Mouse (Mus musculus) forebrain, embryonic 10.5 days (tissue): Measurements from ENCODE around the gene Tns4. TPM values are rescaled to one million over a fixed set of nuclear protein-coding genes. Genes with fewer than 3 reads are reported as not detected.

Experiments
- DNase-seq: peaks from one replicate; pipeline ENCODE4 v3.0.0-alpha.2; 2017; ENCODE audit warnings: low spot score; ENCODE audit errors: extremely low spot score
- H3K27ac ChIP-seq: fragments of 300-500 bp; sonication (generic); 2 replicates; pipeline ENCODE4 v1.5.1; 2016; ENCODE audit warnings: mild to moderate bottlenecking
- H3K27me3 ChIP-seq: fragments of 300-500 bp; sonication (generic); 2 replicates; pipeline ENCODE4 v1.6.1; 2016; ENCODE audit warnings: mild to moderate bottlenecking; ENCODE audit not compliant: poor library complexity, severe bottlenecking
- H3K36me3 ChIP-seq: fragments of 300-500 bp; sonication (generic); replicated peaks from 2 replicates; pipeline ENCODE4 v1.6.1; 2016; ENCODE audit warnings: mild to moderate bottlenecking, moderate library complexity
- H3K4me1 ChIP-seq: fragments of 300-500 bp; sonication (generic); 2 replicates; pipeline ENCODE4 v1.6.1; 2016
- H3K4me3 ChIP-seq: fragments of 300-500 bp; sonication (generic); 2 replicates; pipeline ENCODE4 v1.5.1; 2016; ENCODE audit warnings: mild to moderate bottlenecking, moderate library complexity
- H3K9me3 ChIP-seq: fragments of 300-500 bp; sonication (generic); 2 replicates; pipeline ENCODE4 v1.6.1; 2016; ENCODE audit warnings: mild to moderate bottlenecking, moderate library complexity
- WGBS: fragments of 180-500 bp; shearing (Covaris S2); methylation state at CpG from one replicate; pipeline ENCODE4 v1.1.7; 2016; 5-methylcytosine and 5-hydroxymethylcytosine counted together
- polyA plus RNA-seq: library from polyadenylated mRNA; unstranded; fragments of >200 nt; fragmentation: Nextera tagmentation; extraction: Ambion mirVana; gene quantifications from 2 replicates; pipeline ENCODE4 v1.2.1, GENCODE M21; 2016

Gene Tns4
- polyA plus RNA-seq, 1 experiment from 2014 or later: 0.81 TPM

GRCm38 (mm10) chr11:99080902-99081543, 8.1 kb downstream of the Tns4 start:
- WGBS: 88% methylated on average over 9 of the region's 9 CpGs
- no peak overlapping the region for H3K27ac ChIP-seq

GRCm38 (mm10) chr11:99077869-99078268, 11.2 kb downstream of the Tns4 start:
- no peak for DNase-seq
- H3K27ac ChIP-seq: no peak overlapping the region
- no peak overlapping the region for H3K4me3 ChIP-seq
- no peaks in the 10 kb centered on the region for H3K27me3 ChIP-seq
- 90% methylated on average over 8 of the region's 8 CpGs for WGBS
- H3K4me1 ChIP-seq: peaks cover 59% of the 10 kb centered on the region
- H3K9me3 ChIP-seq: no peaks in the 10 kb centered on the region
- no peaks in the 10 kb centered on the region for H3K36me3 ChIP-seq

More at GRCm38 (mm10) chr11:99080902-99081543, 8.1 kb downstream of the Tns4 start:
- no peak for DNase-seq
- Histone ChIP-seq H3K36me3 (no peaks in the 10 kb centered on the region), H3K4me3 (no peak overlapping the region), H3K9me3 (no peaks in the 10 kb centered on the region), H3K27me3 (no peaks in the 10 kb centered on the region), H3K4me1 (peaks cover 33% of the 10 kb centered on the region)

- Histone ChIP-seq H3K27me3 (no peaks in the 10 kb centered on the region), H3K36me3 (no peaks in the 10 kb centered on the region), H3K4me3 (no peak overlapping the region), H3K4me1 (peaks cover 63% of the 10 kb centered on the region), H3K27ac (no peak overlapping the region), H3K9me3 (no peaks in the 10 kb centered on the region)
- 85% methylated on average over 5 of the region's 5 CpGs for WGBS
- no peak for DNase-seq
These were observed 12.3 kb downstream of the Tns4 start for GRCm38 (mm10) chr11:99076744-99077319.

- H3K4me1 ChIP-seq: peaks cover 69% of the 10 kb centered on the region
- H3K27ac ChIP-seq: peak overlapping the region; percentile 62
- H3K36me3 ChIP-seq: no peaks in the 10 kb centered on the region
- no peak for DNase-seq
- H3K27me3 ChIP-seq: no peaks in the 10 kb centered on the region
- H3K9me3 ChIP-seq: no peaks in the 10 kb centered on the region
- no peak overlapping the region for H3K4me3 ChIP-seq
- 66% methylated on average over 5 of the region's 5 CpGs for WGBS
These were observed 15.3 kb downstream of the Tns4 start for GRCm38 (mm10) chr11:99073781-99074180.

GRCm38 (mm10) chr11:99071866-99072265, 17.2 kb downstream of the Tns4 start:
- 31% methylated on average over 6 of the region's 6 CpGs for WGBS
- peak; percentile 57 for DNase-seq
- Histone ChIP-seq H3K27ac (peak overlapping the region; percentile 62), H3K4me1 (peaks cover 66% of the 10 kb centered on the region), H3K36me3 (no peaks in the 10 kb centered on the region), H3K4me3 (no peak overlapping the region), H3K9me3 (no peaks in the 10 kb centered on the region), H3K27me3 (no peaks in the 10 kb centered on the region)

GRCm38 (mm10) chr11:99068455-99068854, 20.7 kb downstream of the Tns4 start:
- H3K4me1 ChIP-seq: peaks cover 61% of the 10 kb centered on the region
- WGBS: 82% methylated on average over 5 of the region's 5 CpGs
- H3K4me3 ChIP-seq: no peak overlapping the region
- no peaks in the 10 kb centered on the region for H3K27me3 ChIP-seq
- H3K9me3 ChIP-seq: no peaks in the 10 kb centered on the region
- DNase-seq: no peak
- H3K36me3 ChIP-seq: no peaks in the 10 kb centered on the region
- H3K27ac ChIP-seq: peak overlapping the region; percentile 1; the same call in 1 of the 2 replicates

GRCm38 (mm10) chr11:99067591-99067990, 21.5 kb downstream of the Tns4 start:
- no peak for DNase-seq
- Histone ChIP-seq H3K27ac (no peak overlapping the region; the same call in 1 of the 2 replicates), H3K36me3 (no peaks in the 10 kb centered on the region), H3K27me3 (no peaks in the 10 kb centered on the region), H3K4me3 (no peak overlapping the region), H3K4me1 (peaks cover 60% of the 10 kb centered on the region), H3K9me3 (no peaks in the 10 kb centered on the region)
- WGBS: 84% methylated on average over 8 of the region's 8 CpGs

GRCm38 (mm10) chr11:99065979-99066378, 23.1 kb downstream of the Tns4 start:
- WGBS: 24% methylated on average over 2 of the region's 2 CpGs

GRCm38 (mm10) chr11:99065353-99065752, 23.8 kb downstream of the Tns4 start:
- H3K27ac ChIP-seq: peak overlapping the region; percentile 59
- WGBS: 65% methylated on average over 3 of the region's 3 CpGs
- H3K36me3 ChIP-seq: no peaks in the 10 kb centered on the region
- no peaks in the 10 kb centered on the region for H3K9me3 ChIP-seq
- no peaks in the 10 kb centered on the region for H3K27me3 ChIP-seq
- H3K4me3 ChIP-seq: no peak overlapping the region
- DNase-seq: no peak
- peaks cover 45% of the 10 kb centered on the region for H3K4me1 ChIP-seq

More at GRCm38 (mm10) chr11:99065979-99066378, 23.1 kb downstream of the Tns4 start:
- Histone ChIP-seq H3K9me3 (no peaks in the 10 kb centered on the region), H3K27ac (peak overlapping the region; percentile 59), H3K4me1 (peaks cover 43% of the 10 kb centered on the region), H3K36me3 (no peaks in the 10 kb centered on the region), H3K4me3 (no peak overlapping the region), H3K27me3 (no peaks in the 10 kb centered on the region)
- DNase-seq: peak; percentile 78

GRCm38 (mm10) chr11:99063406-99064131, 25.5 kb downstream of the Tns4 start:
- DNase-seq: no peak

GRCm38 (mm10) chr11:99062661-99063060, 26.4 kb downstream of the Tns4 start:
- H3K27ac ChIP-seq: peak overlapping the region; percentile 62
- 88% methylated on average over 7 of the region's 7 CpGs for WGBS
- H3K27me3 ChIP-seq: no peaks in the 10 kb centered on the region
- H3K4me3 ChIP-seq: no peak overlapping the region
- H3K9me3 ChIP-seq: no peaks in the 10 kb centered on the region; the same call in 1 of the 2 replicates
- peaks cover 31% of the 10 kb centered on the region for H3K4me1 ChIP-seq
- DNase-seq: no peak
- no peaks in the 10 kb centered on the region for H3K36me3 ChIP-seq

More at GRCm38 (mm10) chr11:99063406-99064131, 25.5 kb downstream of the Tns4 start:
- Histone ChIP-seq H3K4me3 (no peak overlapping the region), H3K36me3 (no peaks in the 10 kb centered on the region), H3K27ac (peak overlapping the region; percentile 62), H3K27me3 (no peaks in the 10 kb centered on the region), H3K9me3 (no peaks in the 10 kb centered on the region; the same call in 1 of the 2 replicates), H3K4me1 (peaks cover 35% of the 10 kb centered on the region)
- 39% methylated on average over 8 of the region's 8 CpGs for WGBS

GRCm38 (mm10) chr11:99060435-99060834, 28.7 kb downstream of the Tns4 start:
- H3K9me3 ChIP-seq: no peaks in the 10 kb centered on the region; the same call in 1 of the 2 replicates
- no peaks in the 10 kb centered on the region for H3K27me3 ChIP-seq
- H3K36me3 ChIP-seq: no peaks in the 10 kb centered on the region
- DNase-seq: no peak
- peak overlapping the region; percentile 31 for H3K27ac ChIP-seq
- WGBS: 85% methylated on average over 3 of the region's 3 CpGs
- H3K4me1 ChIP-seq: peaks cover 35% of the 10 kb centered on the region
- no peak overlapping the region for H3K4me3 ChIP-seq
